Mouse (Mus musculus) layer of hippocampus, adult 18-20 months (tissue): ENCODE results near the gene Retreg3. TPM values are rescaled to one million over a fixed set of nuclear protein-coding genes. Genes with fewer than 3 reads are reported as not detected.
A peak's percentile ranks its signal among the peaks of the same experiment; 100 is the strongest.
"Not testable (repeated sequence)": the region's sequence is repeated elsewhere in the genome, so short reads cannot be mapped to it uniquely, and the experiment has no call there.

Experiments used
- DNase-seq, 2 experiments: peaks; one replicate each; pipeline ENCODE4 v3.0.0; 2022; ENCODE audit warnings: low spot score in 2 of 2
- long read RNA-seq: library from polyadenylated mRNA; stranded (forward); transcript quantifications from one replicate; pipeline ENCODE4 v2.0.0, GENCODE M21; 2021
- total RNA-seq, 2 experiments: library from RNA; stranded (reverse); gene quantifications; 2 replicates each; pipeline ENCODE4 v1.2.3; 2021

The Retreg3 gene
- total RNA-seq: 10 to 100 TPM; 57.2 to 58.1 TPM
- long read RNA-seq, transcript Retreg3-201 (9 exons, 3,165 nt): major isoform, 14 of 24 reads
- long read RNA-seq, partial matches to known transcripts: 4 of 24 reads
- long read RNA-seq, other reads (novel, unspliced or antisense): 6 of 24 reads

- DNase-seq: peak; percentile 99 to 100
Measured at GRCm38 (mm10) chr11:101119761-101120544, at the start of gene Retreg3, which contains the start of gene Tubg1. Gene Retreg3, minus strand, starts transcription at chr11:101119893. Gene Tubg1, plus strand, starts transcription at chr11:101119938.

GRCm38 (mm10) chr11:101168301-101168980 is 48.7 kb upstream of the Retreg3 start:
- DNase-seq: no peak

- no peak for DNase-seq
Measured at GRCm38 (mm10) chr11:101167963-101168300, 48.2 kb upstream of the Retreg3 start.

- DNase-seq: no peak
Measured at GRCm38 (mm10) chr11:101167211-101167962, 47.7 kb upstream of the Retreg3 start.

- DNase-seq: no peak
Measured at GRCm38 (mm10) chr11:101166357-101166756, 46.7 kb upstream of the Retreg3 start.

GRCm38 (mm10) chr11:101164677-101165580 is 45.2 kb upstream of the Retreg3 start:
- DNase-seq: no peak

- no peak for DNase-seq
Measured at GRCm38 (mm10) chr11:101164351-101164665, 44.6 kb upstream of the Retreg3 start.

- no peak for DNase-seq
Measured at GRCm38 (mm10) chr11:101163476-101164350, 44.0 kb upstream of the Retreg3 start.

GRCm38 (mm10) chr11:101162772-101163171 is 43.1 kb upstream of the Retreg3 start:
- DNase-seq: peak in 1 of 2 experiments; percentile 43

GRCm38 (mm10) chr11:101162301-101162700 is 42.6 kb upstream of the Retreg3 start:
- DNase-seq: no peak

- DNase-seq: no peak
Measured at GRCm38 (mm10) chr11:101161551-101161950, 41.9 kb upstream of the Retreg3 start.

GRCm38 (mm10) chr11:101160981-101161505 is 41.4 kb upstream of the Retreg3 start:
- not testable (repeated sequence) for DNase-seq

GRCm38 (mm10) chr11:101160151-101160550 is 40.5 kb upstream of the Retreg3 start:
- DNase-seq: not testable (repeated sequence)

- DNase-seq: peak; percentile 78 to 88
Measured at GRCm38 (mm10) chr11:101155728-101156371, 36.2 kb upstream of the Retreg3 start, which contains the start of gene Tubg2. Gene Tubg2, plus strand, starts transcription at chr11:101155907.

GRCm38 (mm10) chr11:101155151-101155550 is 35.5 kb upstream of the Retreg3 start:
- no peak for DNase-seq

GRCm38 (mm10) chr11:101154648-101155047 is 35.0 kb upstream of the Retreg3 start:
- DNase-seq: no peak

GRCm38 (mm10) chr11:101152825-101153224 is 33.1 kb upstream of the Retreg3 start:
- no peak for DNase-seq

GRCm38 (mm10) chr11:101151063-101151462 is 31.4 kb upstream of the Retreg3 start:
- DNase-seq: no peak
